8 mouse cellular contexts compared by ENCODE assay signal in genomic region chrX:50537785-50538159, GRCm38 (mm10).
DNase-seq lines count a peak whose midpoint lies in the region; ATAC-seq and TF ChIP-seq lines count a peak whose summit lies in the region.
"Not testable (repeated sequence)": the region's sequence is repeated elsewhere in the genome, so short reads cannot be mapped to it uniquely, and the experiment has no call there.

No protein-coding gene starts in this region.

- 65% methylated on average over 4 of the region's 4 CpGs for WGBS in embryonic facial prominence, embryonic 14.5 days
- WGBS in heart, embryonic 10.5 days: 58% methylated on average over 4 of the region's 4 CpGs
- WGBS in hindbrain, embryonic 16.5 days: 65% methylated on average over 3 of the region's 4 CpGs
- 52% methylated on average over 4 of the region's 4 CpGs for WGBS in limb, embryonic 10.5 days
- WGBS in lung, embryonic 15.5 days: 58% methylated on average over 4 of the region's 4 CpGs
- 75% methylated on average over 2 of the region's 4 CpGs for WGBS in midbrain, postnatal 0 days
- 61% methylated on average over 4 of the region's 4 CpGs for WGBS in stomach, postnatal 0 days

- in situ Hi-C loops in ES-E14 (cut with MboI; ENCODE audit: low sequenced_read_pairs in 2 of 2, unreplicated experiment in 2 of 2): not testable (repeated sequence)

- H3K4me2 ChIP-seq in embryonic facial prominence, embryonic 14.5 days (ENCODE audit: low read depth, low read length): peak overlapping the region; percentile 34; the same call in 1 of the 2 replicates
- H3K4me2 ChIP-seq in hindbrain, embryonic 16.5 days (ENCODE audit: low read length): peak overlapping the region; percentile 32
- H3K4me2 ChIP-seq in lung, embryonic 15.5 days: peak overlapping the region; percentile 35
- peak overlapping the region; percentile 30; the same call in 1 of the 2 replicates for H3K4me2 ChIP-seq in midbrain, postnatal 0 days (ENCODE audit: low read depth, low read length, poor library complexity, severe bottlenecking)
- peak overlapping the region; percentile 25; the same call in 1 of the 2 replicates for H3K4me2 ChIP-seq in stomach, postnatal 0 days (replicated peaks; ENCODE audit: low read depth)

- H3K27ac ChIP-seq in ES-E14 (ENCODE audit: insufficient read depth, low read depth, low read length, poor library complexity, severe bottlenecking); embryonic facial prominence, embryonic 14.5 days (replicated peaks; ENCODE audit: low read depth, low read length); heart, embryonic 10.5 days; hindbrain, embryonic 16.5 days (ENCODE audit: low read depth, low read length); limb, embryonic 10.5 days; lung, embryonic 15.5 days; midbrain, postnatal 0 days (ENCODE audit: low read depth, low read length); stomach, postnatal 0 days (replicated peaks): not testable (repeated sequence)

- H3K36me3 ChIP-seq in ES-E14 (ENCODE audit: control insufficient read depth, insufficient read depth, low read length, poor library complexity, severe bottlenecking); embryonic facial prominence, embryonic 14.5 days (ENCODE audit: control insufficient read depth, insufficient read depth, low read length); heart, embryonic 10.5 days; hindbrain, embryonic 16.5 days (ENCODE audit: control insufficient read depth, insufficient read depth, low read length); limb, embryonic 10.5 days; lung, embryonic 15.5 days; midbrain, postnatal 0 days (ENCODE audit: insufficient read depth, low read length); stomach, postnatal 0 days (ENCODE audit: control insufficient read depth, insufficient read depth, low read length): not testable (repeated sequence)

- TF ChIP-seq EP300 in stomach, postnatal 0 days (optimal IDR thresholded peaks at IDR 0.05): not testable (repeated sequence)

- not testable (repeated sequence) for H3K9me3 ChIP-seq in ES-E14 (ENCODE audit: control insufficient read depth, insufficient read depth, low read depth, low read length); embryonic facial prominence, embryonic 14.5 days (ENCODE audit: control insufficient read depth, low read length); heart, embryonic 10.5 days; hindbrain, embryonic 16.5 days (ENCODE audit: control insufficient read depth, low read length); limb, embryonic 10.5 days (replicated peaks); lung, embryonic 15.5 days; midbrain, postnatal 0 days (ENCODE audit: low read length); stomach, postnatal 0 days (ENCODE audit: control insufficient read depth, low read length)

- H3K4me3 ChIP-seq in ES-E14 (ENCODE audit: insufficient read depth in 1 of 2, low read depth in 1 of 2, low read length in 2 of 2, poor library complexity in 1 of 2, severe bottlenecking in 1 of 2): peak overlapping the region; percentile 43 to 57; a peak in 2 of 4 replicates
- H3K4me3 ChIP-seq in embryonic facial prominence, embryonic 14.5 days (ENCODE audit: low read depth, low read length): peak overlapping the region; percentile 42
- peak overlapping the region; percentile 50 for H3K4me3 ChIP-seq in heart, embryonic 10.5 days
- H3K4me3 ChIP-seq in hindbrain, embryonic 16.5 days (ENCODE audit: low read length): peak overlapping the region; percentile 42
- peak overlapping the region; percentile 44 for H3K4me3 ChIP-seq in limb, embryonic 10.5 days
- H3K4me3 ChIP-seq in lung, embryonic 15.5 days: peak overlapping the region; percentile 40
- H3K4me3 ChIP-seq in midbrain, postnatal 0 days (ENCODE audit: low read depth, low read length): peak overlapping the region; percentile 30
- H3K4me3 ChIP-seq in stomach, postnatal 0 days (ENCODE audit: low read depth, low read length): peak overlapping the region; percentile 34

- not testable (repeated sequence) for DNase-seq in ES-E14 (ENCODE audit: low read depth, low spot score); embryonic facial prominence, embryonic 14.5 days (ENCODE audit: low spot score); heart, embryonic 10.5 days (ENCODE audit: low spot score); limb, embryonic 10.5 days (ENCODE audit: low spot score); midbrain, postnatal 0 days (ENCODE audit: low spot score); stomach, postnatal 0 days (ENCODE audit: low spot score)

- not testable (repeated sequence) for H3K9ac ChIP-seq in ES-E14 (ENCODE audit: insufficient read depth, low read depth, low read length, poor library complexity, severe bottlenecking); hindbrain, embryonic 16.5 days (ENCODE audit: low read depth, low read length); midbrain, postnatal 0 days (replicated peaks; ENCODE audit: low read length, poor library complexity, severe bottlenecking); stomach, postnatal 0 days (ENCODE audit: low read length)
- H3K9ac ChIP-seq in embryonic facial prominence, embryonic 14.5 days (ENCODE audit: low read depth, low read length): peak overlapping the region; percentile 37; the same call in 1 of the 2 replicates
- peak overlapping the region; percentile 10; the same call in 1 of the 2 replicates for H3K9ac ChIP-seq in lung, embryonic 15.5 days

- not testable (repeated sequence) for H3K27me3 ChIP-seq in embryonic facial prominence, embryonic 14.5 days (replicated peaks; ENCODE audit: control insufficient read depth, insufficient read depth, low read length); heart, embryonic 10.5 days (ENCODE audit: insufficient read depth, poor library complexity, severe bottlenecking); hindbrain, embryonic 16.5 days (replicated peaks; ENCODE audit: control insufficient read depth, insufficient read depth, low read length); limb, embryonic 10.5 days (ENCODE audit: low read depth, poor library complexity, severe bottlenecking); lung, embryonic 15.5 days; midbrain, postnatal 0 days (ENCODE audit: insufficient read depth, low read length); stomach, postnatal 0 days (ENCODE audit: control insufficient read depth, insufficient read depth, low read length)

- TF ChIP-seq CTCF in midbrain, postnatal 0 days (IDR thresholded peaks at IDR 0.05): peak; percentile 13; the same call in 1 of the 2 replicates
- peak; percentile 23; the same call in 1 of the 2 replicates for TF ChIP-seq CTCF in stomach, postnatal 0 days (IDR thresholded peaks at IDR 0.05; ENCODE audit: low read depth)

- ATAC-seq in embryonic facial prominence, embryonic 14.5 days (ENCODE audit: low read depth); lung, embryonic 15.5 days (ENCODE audit: borderline replicate concordance, extremely low read depth, low FRiP score, low TSS enrichment); midbrain, postnatal 0 days (ENCODE audit: low FRiP score); stomach, postnatal 0 days (ENCODE audit: low FRiP score, low TSS enrichment): not testable (repeated sequence)
- peak; percentile 64; the same call in 1 of the 2 replicates for ATAC-seq in hindbrain, embryonic 16.5 days

- not testable (repeated sequence) for H3K4me1 ChIP-seq in ES-E14 (ENCODE audit: control insufficient read depth in 2 of 2, insufficient read depth in 2 of 2, low read length in 2 of 2, poor library complexity in 1 of 2); embryonic facial prominence, embryonic 14.5 days (ENCODE audit: control insufficient read depth, insufficient read depth, low read length); heart, embryonic 10.5 days; hindbrain, embryonic 16.5 days (ENCODE audit: control insufficient read depth, insufficient read depth, low read depth, low read length); limb, embryonic 10.5 days; lung, embryonic 15.5 days; midbrain, postnatal 0 days (ENCODE audit: insufficient read depth, low read length); stomach, postnatal 0 days (replicated peaks; ENCODE audit: control insufficient read depth, insufficient read depth)
